ENCODE assay signal across 9 mouse cellular contexts in the genomic region with DNA sequence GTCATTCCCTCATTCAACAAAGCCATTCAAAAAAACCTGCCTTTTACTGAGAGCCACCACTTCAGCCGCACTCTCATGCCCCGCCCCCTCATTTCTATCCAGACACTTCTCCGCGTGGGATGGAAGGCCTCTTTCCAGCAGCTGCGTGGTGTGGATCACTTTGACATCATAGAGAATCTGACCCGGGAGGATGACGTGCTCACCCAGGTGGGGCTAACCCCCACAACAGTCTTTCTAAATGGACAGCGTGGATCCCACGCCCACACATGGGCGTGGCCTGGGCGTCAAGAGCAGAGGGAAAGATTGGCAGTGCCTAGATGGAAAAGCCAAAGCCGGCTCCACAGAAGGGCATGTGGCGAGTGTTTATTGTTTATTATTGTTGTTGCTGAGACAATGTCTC. TPM values are rescaled to one million over a fixed set of nuclear protein-coding genes. Genes with fewer than 3 reads are reported as not detected.
DNase-seq lines count a peak whose midpoint lies in the region; ATAC-seq lines count a peak whose summit lies in the region.
"Had no signal": no experiment of that assay in that cellular context is flagged by ENCODE, and none has a peak within 500 bp of the region (broad histone marks: within the 10 kb centered on the region; RNA-seq: fewer than 3 reads in every experiment).

No protein-coding gene starts in this region.

- H3K27ac ChIP-seq in heart, embryonic 11.5 days (ENCODE audit: low read depth, low read length), result 0 out of 2 replicates have a peak overlapping the region, but pooled peaks have one; percentile 15
- no peak overlapping the region for H3K27ac ChIP-seq in midbrain, embryonic 13.5 days

- H3K4me3 ChIP-seq in heart, embryonic 11.5 days (ENCODE audit: low read depth, low read length), result 0 out of 2 replicates have a peak overlapping the region, but pooled peaks have one; percentile 14
- 0 out of 2 replicates have a peak overlapping the region, but pooled peaks have one; percentile 12 for H3K4me3 ChIP-seq in midbrain, embryonic 13.5 days (replicated peaks)

- no peak for DNase-seq in heart, adult 18-20 months
- peak; percentile 95 for DNase-seq in ZHBTc4 (ENCODE audit: low read depth, low spot score)
- DNase-seq in frontal cortex, postnatal 36 days (ENCODE audit: low spot score in 2 of 2), result peak; percentile 47 to 55
- DNase-seq in left cerebral cortex, postnatal 36 days (ENCODE audit: low spot score in 2 of 2), result peak; percentile 55 to 58
- DNase-seq in thymus, postnatal 0 days (ENCODE audit: low spot score), result no peak
- no peak for DNase-seq in gastrocnemius, postnatal 36 days

- H3K4me1 ChIP-seq in heart, embryonic 11.5 days (ENCODE audit: control insufficient read depth, insufficient read depth, low read length), result peaks cover 13% of the 10 kb centered on the region
- peaks cover 13% of the 10 kb centered on the region for H3K4me1 ChIP-seq in midbrain, embryonic 13.5 days (replicated peaks)

- intact Hi-C loops in left cerebral cortex, postnatal 36 days (cut with DNase I), result no loop called here
- intact Hi-C loops in gastrocnemius, postnatal 36 days (cut with DNase I), result no loop called here

- peak overlapping the region; percentile 54 for H3K4me2 ChIP-seq in heart, embryonic 11.5 days
- H3K4me2 ChIP-seq in midbrain, embryonic 13.5 days (replicated peaks), result peak overlapping the region; percentile 38

- 0 out of 2 replicates have a peak overlapping the region, but pooled peaks have one; percentile 28 for H3K9ac ChIP-seq in heart, embryonic 11.5 days (ENCODE audit: low read depth, low read length)
- H3K9ac ChIP-seq in midbrain, embryonic 13.5 days (replicated peaks), result no peak overlapping the region

- no peaks in the 10 kb centered on the region for H3K9me3 ChIP-seq in heart, embryonic 11.5 days (replicated peaks; ENCODE audit: control insufficient read depth, low read length)
- H3K9me3 ChIP-seq in midbrain, embryonic 13.5 days, result no peaks in the 10 kb centered on the region
- H3K9me3 ChIP-seq: G1E had no signal

- 19% methylated on average over 13 of the region's 13 CpGs for whole genome bisulfite sequencing in heart, embryonic 11.5 days (ENCODE audit: insufficient replicate concordance)
- WGBS in midbrain, embryonic 13.5 days, result 26% methylated on average over 13 of the region's 13 CpGs

- ATAC-seq in heart, embryonic 11.5 days (replicated peaks; ENCODE audit: insufficient number of reproducible peaks, low FRiP score, low TSS enrichment), result no peak
- no peak for ATAC-seq in midbrain, embryonic 13.5 days

- H3K36me3 ChIP-seq in heart, embryonic 11.5 days (ENCODE audit: control insufficient read depth, insufficient read depth, low read length), result no peaks in the 10 kb centered on the region
- no peaks in the 10 kb centered on the region for H3K36me3 ChIP-seq in midbrain, embryonic 13.5 days

- H3K27me3 ChIP-seq in heart, embryonic 11.5 days (ENCODE audit: control insufficient read depth, insufficient read depth, low read length), result no peaks in the 10 kb centered on the region
- no peaks in the 10 kb centered on the region for H3K27me3 ChIP-seq in midbrain, embryonic 13.5 days

RNA-seq across cellular contexts. Expression of a gene that starts 10.4 kb away (rescaled TPM):
- 98.5 and 101 TPM in 2 replicates for polyA plus RNA-seq in heart, embryonic 11.5 days (2014; fragmentation: Nextera tagmentation; extraction: Ambion mirVana)
- 1 to 10 TPM; 1.4 to 1.7 TPM for total RNA-seq in heart, adult 18-20 months (2021)
- total RNA-seq in left cerebral cortex, postnatal 36 days (2021), result 1 to 10 TPM in 1 of 2 experiments, under 1 TPM in 1; 0.39 to 1.3 TPM
- polyA plus RNA-seq in midbrain, embryonic 13.5 days (2015; fragmentation: Nextera tagmentation; extraction: Ambion mirVana), result 34.5 and 36.2 TPM in 2 replicates
- polyA plus RNA-seq in thymus, postnatal 0 days (2015; fragmentation: Nextera tagmentation; extraction: Ambion mirVana), result 119 and 133 TPM in 2 replicates
- 1 to 10 TPM; 4.5 TPM for total RNA-seq in gastrocnemius, postnatal 36 days (2021)

RNA-seq across cellular contexts. Expression of a gene that starts 10.6 kb away (rescaled TPM):
- polyA plus RNA-seq in heart, embryonic 11.5 days (2014; fragmentation: Nextera tagmentation; extraction: Ambion mirVana), result 13.1 and 14.3 TPM in 2 replicates
- total RNA-seq in heart, adult 18-20 months (2021), result 1 to 10 TPM; 3.9 to 5.5 TPM
- 1 to 10 TPM; 5.4 to 7.2 TPM for total RNA-seq in left cerebral cortex, postnatal 36 days (2021)
- 4.1 and 4.3 TPM in 2 replicates for polyA plus RNA-seq in midbrain, embryonic 13.5 days (2015; fragmentation: Nextera tagmentation; extraction: Ambion mirVana)
- 6.5 and 6.9 TPM in 2 replicates for polyA plus RNA-seq in thymus, postnatal 0 days (2015; fragmentation: Nextera tagmentation; extraction: Ambion mirVana)
- 1 to 10 TPM; 2.7 to 3.0 TPM for total RNA-seq in gastrocnemius, postnatal 36 days (2021)

RNA-seq across cellular contexts. Expression of a gene that starts 12.7 kb away (rescaled TPM):
- 256 and 259 TPM in 2 replicates for polyA plus RNA-seq in heart, embryonic 11.5 days (2014; fragmentation: Nextera tagmentation; extraction: Ambion mirVana)
- under 1 TPM; 0.23 to 0.84 TPM for total RNA-seq in heart, adult 18-20 months (2021)
- total RNA-seq in left cerebral cortex, postnatal 36 days (2021), result 1 to 10 TPM in 1 of 2 experiments, under 1 TPM in 1; 0.66 to 1.5 TPM
- polyA plus RNA-seq in midbrain, embryonic 13.5 days (2015; fragmentation: Nextera tagmentation; extraction: Ambion mirVana), result 99.1 and 105 TPM in 2 replicates
- 457 and 480 TPM in 2 replicates for polyA plus RNA-seq in thymus, postnatal 0 days (2015; fragmentation: Nextera tagmentation; extraction: Ambion mirVana)
- under 1 TPM; 0.74 to 0.84 TPM for total RNA-seq in gastrocnemius, postnatal 36 days (2021)

RNA-seq across cellular contexts. Expression of a gene that starts 24.2 kb away (rescaled TPM):
- not detected in 2 replicates for polyA plus RNA-seq in heart, embryonic 11.5 days (2014; fragmentation: Nextera tagmentation; extraction: Ambion mirVana)
- not detected for total RNA-seq in heart, adult 18-20 months (2021)
- not detected for total RNA-seq in left cerebral cortex, postnatal 36 days (2021)
- not detected in 2 replicates for polyA plus RNA-seq in midbrain, embryonic 13.5 days (2015; fragmentation: Nextera tagmentation; extraction: Ambion mirVana)
- polyA plus RNA-seq in thymus, postnatal 0 days (2015; fragmentation: Nextera tagmentation; extraction: Ambion mirVana), result not detected in 2 replicates
- total RNA-seq in gastrocnemius, postnatal 36 days (2021), result not detected
- total RNA-seq: G1E had no signal
- polyA plus RNA-seq: G1E had no signal

RNA-seq across cellular contexts. Expression of a gene that starts 26.8 kb away (rescaled TPM):
- polyA plus RNA-seq in heart, embryonic 11.5 days (2014; fragmentation: Nextera tagmentation; extraction: Ambion mirVana), result 0.34 and 0.62 TPM in 2 replicates
- 1 to 10 TPM in 1 of 2 experiments, under 1 TPM in 1; 0.87 to 1.4 TPM for total RNA-seq in heart, adult 18-20 months (2021)
- 1 to 10 TPM; 1.4 to 2.2 TPM for total RNA-seq in left cerebral cortex, postnatal 36 days (2021)
- 0.55 and 0.70 TPM in 2 replicates for polyA plus RNA-seq in midbrain, embryonic 13.5 days (2015; fragmentation: Nextera tagmentation; extraction: Ambion mirVana)
- 0.13 and 0.48 TPM in 2 replicates for polyA plus RNA-seq in thymus, postnatal 0 days (2015; fragmentation: Nextera tagmentation; extraction: Ambion mirVana)
- under 1 TPM; 0.57 to 0.89 TPM for total RNA-seq in gastrocnemius, postnatal 36 days (2021)

Comparison
In these comparisons a context has a peak if more than half of its experiments do, and no peak if none do; other contexts are left out.
1. DNase-seq: peak in ZHBTc4 (single experiment), frontal cortex, postnatal 36 days (2 of 2) and left cerebral cortex, postnatal 36 days (2 of 2); none in heart, adult 18-20 months (0 of 2), thymus, postnatal 0 days (single experiment) and gastrocnemius, postnatal 36 days (0 of 2).